Mouse (Mus musculus): ENCODE results near the gene Fam57b.

- no peak for TF ChIP-seq CTCF (IDR thresholded peaks at IDR 0.05; ENCODE audit: control insufficient read depth, insufficient read depth, insufficient replicate concordance, low read depth, low read length)
- TF ChIP-seq POLR2A (IDR thresholded peaks at IDR 0.05; ENCODE audit: control insufficient read depth, low read depth, low read length): peak; percentile 77
Observed at GRCm38 (mm10) chr7:126791851-126792720, 5.4 kb upstream of the Fam57b start, which contains the start of gene Ppp4c.

Data from testis, adult 2 months (tissue).